Mouse (Mus musculus) embryonic facial prominence, embryonic 15.5 days (tissue): ENCODE measurements at regions not wholly inside any gene's neighbourhood (a gene's known extent, or its start where the extent isn't known, plus 50 kb on each side); places are given as distances from the start of the nearest gene placed in this dataset.

ENCODE experiments used
- ATAC-seq: fragments of 200-750 bp; cut with Nextera tagmentation; 2 replicates; pipeline ENCODE4 v1.8.0; 2017; ENCODE audit warnings: low read depth, moderate TSS enrichment; ENCODE audit not compliant: insufficient number of reproducible peaks, low FRiP score, low TSS enrichment
- H3K27ac ChIP-seq: fragments of 300-500 bp; sonication (generic); replicated peaks from 2 replicates; pipeline ENCODE4 v1.5.1; 2015; ENCODE audit warnings: mild to moderate bottlenecking, inconsistent platforms
- H3K27me3 ChIP-seq: fragments of 300-500 bp; sonication (generic); 2 replicates; pipeline ENCODE4 v1.6.1; 2015; ENCODE audit warnings: inconsistent platforms
- H3K36me3 ChIP-seq: fragments of 300-500 bp; sonication (generic); 2 replicates; pipeline ENCODE4 v1.6.1; 2015; ENCODE audit warnings: mild to moderate bottlenecking, inconsistent platforms
- H3K4me1 ChIP-seq: fragments of 300-500 bp; sonication (generic); 2 replicates; pipeline ENCODE4 v1.6.1; 2015; ENCODE audit warnings: inconsistent platforms
- H3K4me2 ChIP-seq: fragments of 300-500 bp; sonication (generic); replicated peaks from 2 replicates; pipeline ENCODE4 v1.6.1; 2015; ENCODE audit warnings: mild to moderate bottlenecking, inconsistent platforms
- H3K4me3 ChIP-seq: fragments of 300-500 bp; sonication (generic); replicated peaks from 2 replicates; pipeline ENCODE4 v1.5.1; 2015; ENCODE audit warnings: mild to moderate bottlenecking, inconsistent platforms
- H3K9ac ChIP-seq: fragments of 300-500 bp; sonication (generic); 2 replicates; pipeline ENCODE4 v1.6.1; 2015; ENCODE audit warnings: inconsistent platforms
- H3K9me3 ChIP-seq: fragments of 300-500 bp; sonication (generic); replicated peaks from 2 replicates; pipeline ENCODE4 v1.6.1; 2016; ENCODE audit warnings: inconsistent platforms
- WGBS: fragments of 180-500 bp; shearing (Covaris S2); methylation state at CpG from one replicate; pipeline ENCODE4 v1.1.7; 2015; 5-methylcytosine and 5-hydroxymethylcytosine counted together

DNA sequence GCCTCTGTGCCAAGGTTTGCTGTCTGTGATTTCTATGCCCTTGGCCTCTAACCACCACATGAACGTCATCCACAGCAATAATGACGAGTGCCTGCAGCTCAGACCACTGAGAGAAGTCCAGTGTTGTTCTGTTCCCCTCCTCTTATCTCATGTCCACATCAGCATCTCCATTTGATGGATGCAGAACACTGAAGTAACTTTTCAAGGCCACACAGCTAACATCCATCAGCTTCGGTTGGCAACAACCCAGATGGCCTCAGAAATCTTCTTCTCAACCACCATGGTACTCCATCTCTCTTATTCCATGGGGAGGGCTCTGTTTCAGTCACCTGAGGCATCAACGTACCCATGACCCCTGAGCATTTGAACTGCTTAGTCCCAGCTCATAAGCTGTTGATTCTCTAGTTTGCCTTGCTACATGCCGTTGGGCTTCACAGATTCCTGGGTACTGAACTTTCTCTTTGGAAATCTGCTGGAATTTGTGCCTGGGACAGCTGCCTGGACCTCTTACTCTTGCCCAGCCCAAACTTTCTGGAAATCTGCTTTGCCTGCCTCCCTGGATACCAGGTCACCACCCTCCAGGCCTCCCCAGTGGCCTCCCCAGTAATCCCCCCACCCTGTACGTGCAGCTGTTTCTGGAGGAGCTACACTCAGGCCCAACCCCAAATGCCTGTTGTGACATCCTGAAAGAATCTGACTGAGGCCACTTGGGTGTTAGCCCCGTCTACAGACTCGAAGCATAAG, 94.1 kb upstream of the Fggy start:
- 73% methylated on average over 8 of the region's 8 CpGs for WGBS
- H3K4me2 ChIP-seq: no peak overlapping the region
- H3K27me3 ChIP-seq: no peaks in the 10 kb centered on the region
- H3K9me3 ChIP-seq: no peaks in the 10 kb centered on the region
- H3K36me3 ChIP-seq: no peaks in the 10 kb centered on the region
- no peak overlapping the region for H3K9ac ChIP-seq
- H3K27ac ChIP-seq: no peak overlapping the region
- H3K4me1 ChIP-seq: no peaks in the 10 kb centered on the region
- ATAC-seq: no peak
- no peak overlapping the region for H3K4me3 ChIP-seq

DNA sequence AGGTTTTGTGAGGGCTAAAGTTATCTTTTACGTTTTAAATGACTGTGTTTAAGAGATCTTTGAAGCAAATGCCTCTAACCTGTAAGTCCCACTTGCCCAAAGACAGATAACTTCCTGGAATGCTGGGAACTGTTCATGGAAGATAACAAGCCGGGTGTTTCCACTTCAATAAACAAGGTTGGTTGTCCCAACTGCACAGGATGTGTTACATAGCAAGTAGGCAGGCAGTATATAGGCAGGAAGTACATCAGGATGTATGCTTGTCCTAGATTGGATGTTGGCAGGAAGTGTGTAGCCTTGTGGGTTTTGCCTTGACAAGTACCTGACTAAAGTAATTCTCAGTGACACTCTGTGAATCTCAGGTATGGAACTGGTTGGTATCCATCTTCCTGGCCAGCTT, 90.7 kb upstream of the Fggy start:
- WGBS: 53% methylated on average over 2 of the region's 2 CpGs
- H3K27ac ChIP-seq: no peak overlapping the region
- no peak overlapping the region for H3K9ac ChIP-seq
- ATAC-seq: no peak
- H3K27me3 ChIP-seq: no peaks in the 10 kb centered on the region
- no peak overlapping the region for H3K4me2 ChIP-seq
- H3K9me3 ChIP-seq: no peaks in the 10 kb centered on the region
- H3K36me3 ChIP-seq: no peaks in the 10 kb centered on the region
- H3K4me1 ChIP-seq: no peaks in the 10 kb centered on the region
- H3K4me3 ChIP-seq: no peak overlapping the region

DNA sequence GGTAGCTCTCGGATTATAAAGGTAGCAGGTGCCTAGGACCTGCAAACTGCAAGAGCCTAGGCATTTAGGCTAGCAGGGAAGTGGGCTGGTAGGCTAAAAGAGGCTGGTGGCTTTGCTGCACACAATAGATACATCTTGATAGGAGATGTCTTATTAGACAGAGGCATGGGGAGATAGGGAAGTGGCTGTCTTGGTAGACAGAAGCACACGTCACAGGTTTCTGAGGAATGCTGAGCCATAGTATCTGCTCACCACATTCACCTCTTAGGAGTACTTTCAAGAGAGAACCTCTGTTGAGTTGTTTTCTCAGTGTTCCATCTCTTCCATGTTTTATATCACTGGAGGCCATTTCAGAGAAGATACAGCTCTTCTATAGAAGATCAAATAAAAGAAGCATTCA, 89.8 kb upstream of the Fggy start:
- Histone ChIP-seq H3K4me3 (no peak overlapping the region), H3K4me2 (no peak overlapping the region), H3K36me3 (no peaks in the 10 kb centered on the region), H3K27ac (no peak overlapping the region), H3K9me3 (no peaks in the 10 kb centered on the region), H3K27me3 (no peaks in the 10 kb centered on the region), H3K4me1 (no peaks in the 10 kb centered on the region), H3K9ac (no peak overlapping the region)
- no peak for ATAC-seq
- WGBS: 77% methylated on average over 2 of the region's 2 CpGs

DNA sequence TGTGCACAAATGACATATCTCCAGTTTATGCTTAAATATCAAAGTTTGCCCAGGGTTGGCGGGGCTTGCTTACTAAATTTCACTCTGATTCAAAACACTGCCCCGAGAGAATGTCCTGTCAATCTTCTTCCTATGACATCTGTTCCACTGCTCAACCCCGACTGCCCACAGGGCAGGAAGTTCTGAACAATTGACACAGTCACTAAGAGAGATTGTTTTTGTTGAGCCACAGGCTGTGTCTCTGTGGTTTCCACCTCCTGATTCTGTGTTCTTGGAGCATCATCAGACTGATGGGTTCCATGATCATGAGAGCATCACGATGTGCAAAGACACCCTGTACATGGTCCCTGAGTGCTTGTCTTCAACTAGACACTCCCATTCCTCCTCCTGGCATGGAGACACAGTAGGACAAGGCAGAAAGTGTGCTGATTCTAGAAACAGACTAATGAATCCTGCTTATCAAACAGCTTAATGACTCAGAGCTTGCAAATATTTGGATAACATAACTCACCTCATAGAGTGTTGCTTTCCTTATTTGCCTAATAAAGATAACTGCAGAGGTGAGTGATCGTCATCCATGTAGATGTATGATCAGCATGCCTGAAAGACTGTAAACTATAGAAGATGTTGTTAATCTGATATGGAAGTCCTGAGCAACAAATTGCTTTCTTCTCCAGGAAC, 82.4 kb upstream of the Fggy start:
- no peak overlapping the region for H3K4me2 ChIP-seq
- H3K27me3 ChIP-seq: no peaks in the 10 kb centered on the region
- H3K36me3 ChIP-seq: no peaks in the 10 kb centered on the region
- no peaks in the 10 kb centered on the region for H3K4me1 ChIP-seq
- 41% methylated on average over 5 of the region's 5 CpGs for WGBS
- no peak overlapping the region for H3K9ac ChIP-seq
- no peaks in the 10 kb centered on the region for H3K9me3 ChIP-seq
- ATAC-seq: no peak
- H3K27ac ChIP-seq: no peak overlapping the region
- no peak overlapping the region for H3K4me3 ChIP-seq

DNA sequence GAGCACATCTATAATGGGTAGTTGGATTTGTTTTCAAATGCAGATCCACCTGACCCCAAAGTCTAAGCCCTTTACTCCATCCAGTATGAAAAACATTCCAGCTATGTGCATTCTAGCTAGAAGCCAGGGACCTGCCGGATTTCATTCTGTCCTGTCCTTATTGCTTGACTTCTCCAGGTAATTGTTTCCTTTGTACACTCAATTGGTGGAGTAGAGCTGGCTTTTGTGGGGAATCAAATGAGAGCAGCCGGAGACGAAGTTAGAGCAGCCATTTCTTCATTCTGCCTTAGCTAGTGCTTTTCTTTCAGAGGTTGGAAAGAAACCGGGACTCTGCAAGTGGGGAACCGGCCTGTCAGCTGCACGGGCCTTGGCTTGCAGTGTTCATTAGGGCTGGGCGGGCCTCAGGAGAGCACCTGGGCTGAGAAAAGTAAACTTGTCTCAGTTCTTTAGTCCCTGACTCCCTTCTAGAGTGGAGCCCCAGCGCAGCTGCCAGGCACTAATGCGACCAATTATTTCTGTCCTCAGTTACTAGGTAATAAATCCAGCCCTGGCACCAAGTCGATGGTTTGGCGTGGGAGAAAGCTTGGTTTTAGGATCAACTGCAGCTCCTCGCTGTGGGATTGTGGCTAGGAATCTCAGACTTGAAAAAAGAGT, 81.1 kb upstream of the Fggy start:
- no peak overlapping the region for H3K4me3 ChIP-seq
- H3K9me3 ChIP-seq: no peaks in the 10 kb centered on the region
- no peaks in the 10 kb centered on the region for H3K27me3 ChIP-seq
- peak; percentile 43; the same call in 1 of the 2 replicates for ATAC-seq
- no peak overlapping the region for H3K9ac ChIP-seq
- no peak overlapping the region for H3K4me2 ChIP-seq
- H3K27ac ChIP-seq: peak overlapping the region; percentile 75
- H3K36me3 ChIP-seq: no peaks in the 10 kb centered on the region
- 45% methylated on average over 12 of the region's 12 CpGs for WGBS
- no peaks in the 10 kb centered on the region for H3K4me1 ChIP-seq

DNA sequence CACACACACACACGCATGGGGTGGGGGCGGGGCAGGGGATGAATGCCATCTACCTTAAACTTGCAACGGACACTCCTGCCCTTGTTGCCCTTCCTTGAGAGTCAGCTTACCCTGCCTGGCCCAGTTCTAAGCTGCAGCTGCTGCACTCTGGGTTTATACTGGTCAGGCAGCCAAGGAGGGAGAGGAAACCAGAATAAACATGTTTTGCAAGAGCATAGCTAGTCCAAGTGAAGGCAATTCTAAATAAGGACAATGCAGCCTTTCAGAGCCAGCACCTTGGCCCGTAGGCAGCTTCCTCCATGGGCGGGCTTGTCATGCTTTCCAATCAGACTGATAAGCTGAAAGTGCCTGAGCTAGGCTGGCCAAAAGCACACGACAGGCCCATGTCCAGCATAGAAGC, 73.7 kb upstream of the Fggy start:
- no peak overlapping the region for H3K4me2 ChIP-seq
- no peaks in the 10 kb centered on the region for H3K27me3 ChIP-seq
- H3K9me3 ChIP-seq: no peaks in the 10 kb centered on the region
- H3K27ac ChIP-seq: 0 out of 2 replicates have a peak overlapping the region, but pooled peaks have one; percentile 39
- no peak overlapping the region for H3K9ac ChIP-seq
- ATAC-seq: peak; percentile 65
- no peaks in the 10 kb centered on the region for H3K36me3 ChIP-seq
- 48% methylated on average over 6 of the region's 6 CpGs for WGBS
- H3K4me3 ChIP-seq: no peak overlapping the region
- no peaks in the 10 kb centered on the region for H3K4me1 ChIP-seq

DNA sequence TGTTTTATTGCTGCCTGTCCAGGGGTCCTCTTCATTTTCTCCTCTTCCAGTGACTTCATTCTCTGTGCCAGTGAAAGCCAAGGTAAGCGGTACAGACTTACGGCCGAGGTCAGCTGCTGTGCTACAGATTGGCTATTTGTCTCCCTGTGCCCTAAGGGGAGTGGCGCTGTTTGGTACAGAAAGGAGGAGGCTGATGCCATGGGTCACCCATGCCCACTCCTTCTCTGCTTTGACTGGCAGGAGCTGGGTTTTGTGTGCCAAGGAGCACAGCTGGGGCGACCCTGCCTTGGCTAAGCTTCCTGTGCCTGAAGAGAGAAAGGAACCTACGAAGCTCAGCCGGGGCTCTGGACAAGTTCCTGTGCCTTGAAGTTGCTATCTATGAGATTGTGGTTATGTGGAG, 70.0 kb upstream of the Fggy start:
- H3K36me3 ChIP-seq: no peaks in the 10 kb centered on the region
- 83% methylated on average over 7 of the region's 7 CpGs for WGBS
- ATAC-seq: no peak
- no peaks in the 10 kb centered on the region for H3K4me1 ChIP-seq
- no peak overlapping the region for H3K4me3 ChIP-seq
- no peak overlapping the region for H3K9ac ChIP-seq
- H3K27me3 ChIP-seq: no peaks in the 10 kb centered on the region
- no peaks in the 10 kb centered on the region for H3K9me3 ChIP-seq
- no peak overlapping the region for H3K4me2 ChIP-seq
- no peak overlapping the region for H3K27ac ChIP-seq

DNA sequence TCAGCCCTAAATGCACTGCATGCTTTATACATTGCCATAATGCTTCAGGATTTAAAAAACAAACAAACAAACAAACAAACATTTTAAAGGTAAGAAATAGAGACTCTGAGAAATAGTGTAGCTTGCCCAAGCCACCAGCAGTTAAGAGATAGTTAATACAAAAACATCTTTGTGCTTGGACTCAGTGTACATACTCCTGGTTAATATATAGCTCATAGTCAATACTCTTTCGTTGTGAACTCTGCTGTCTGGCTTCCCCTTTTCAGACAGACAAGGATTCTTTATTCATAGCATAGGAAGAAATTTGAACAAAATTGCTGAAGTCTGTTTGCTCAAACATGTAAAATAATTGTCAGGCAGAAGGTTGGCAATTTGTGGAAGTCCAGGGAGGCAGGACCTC, 69.3 kb upstream of the Fggy start:
- no peak overlapping the region for H3K27ac ChIP-seq
- WGBS: 75% methylated on average over 1 of the region's 1 CpGs
- no peak overlapping the region for H3K9ac ChIP-seq
- H3K9me3 ChIP-seq: no peaks in the 10 kb centered on the region
- no peaks in the 10 kb centered on the region for H3K4me1 ChIP-seq
- no peak overlapping the region for H3K4me2 ChIP-seq
- ATAC-seq: no peak
- H3K4me3 ChIP-seq: no peak overlapping the region
- no peaks in the 10 kb centered on the region for H3K27me3 ChIP-seq
- no peaks in the 10 kb centered on the region for H3K36me3 ChIP-seq

DNA sequence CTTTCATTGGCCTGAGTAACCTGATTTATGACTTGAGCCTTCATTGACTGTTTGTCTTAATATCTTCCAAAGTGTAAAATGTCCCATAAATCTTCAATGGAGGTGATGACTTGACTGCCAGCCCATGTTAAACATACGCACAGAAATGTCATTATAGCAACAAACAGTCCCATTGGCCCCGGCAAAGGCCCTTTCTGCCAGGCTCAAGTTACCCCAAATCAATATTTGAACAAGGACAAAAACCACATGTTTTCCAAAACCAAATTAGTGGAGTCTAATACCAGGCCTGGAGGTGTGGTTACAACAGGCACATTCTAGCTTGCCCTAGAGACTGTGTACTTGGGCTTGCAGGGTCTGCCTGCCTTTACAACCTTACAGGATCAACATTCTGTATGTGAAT, 68.2 kb upstream of the Fggy start:
- no peak overlapping the region for H3K4me3 ChIP-seq
- no peak overlapping the region for H3K27ac ChIP-seq
- no peaks in the 10 kb centered on the region for H3K4me1 ChIP-seq
- H3K9ac ChIP-seq: no peak overlapping the region
- H3K9me3 ChIP-seq: no peaks in the 10 kb centered on the region
- no peaks in the 10 kb centered on the region for H3K27me3 ChIP-seq
- 52% methylated on average over 2 of the region's 2 CpGs for WGBS
- H3K36me3 ChIP-seq: no peaks in the 10 kb centered on the region
- no peak overlapping the region for H3K4me2 ChIP-seq
- ATAC-seq: no peak

DNA sequence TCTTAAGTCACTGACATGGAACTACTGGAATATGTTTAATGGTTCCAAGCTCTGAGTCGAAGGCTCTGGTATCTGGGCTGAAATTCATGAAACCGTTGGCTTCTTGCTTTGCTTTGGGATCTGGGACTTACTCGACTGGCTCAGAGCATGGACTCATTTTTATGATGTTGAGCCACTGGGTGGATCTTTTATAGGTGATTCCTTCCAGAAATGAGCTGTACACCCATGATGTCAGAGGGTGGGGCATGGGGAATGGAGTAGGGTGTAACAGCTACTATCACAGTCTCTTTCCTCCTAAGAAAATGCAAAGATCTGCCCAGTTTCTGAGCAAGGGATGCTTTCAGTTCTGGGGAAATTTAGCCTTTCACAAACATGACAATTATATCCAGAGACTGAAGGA, 57.0 kb upstream of the Fggy start:
- 88% methylated on average over 3 of the region's 3 CpGs for WGBS
- no peak overlapping the region for H3K9ac ChIP-seq
- no peak overlapping the region for H3K4me3 ChIP-seq
- H3K4me2 ChIP-seq: no peak overlapping the region
- no peaks in the 10 kb centered on the region for H3K27me3 ChIP-seq
- no peaks in the 10 kb centered on the region for H3K9me3 ChIP-seq
- H3K36me3 ChIP-seq: no peaks in the 10 kb centered on the region
- no peak overlapping the region for H3K27ac ChIP-seq
- no peaks in the 10 kb centered on the region for H3K4me1 ChIP-seq
- ATAC-seq: no peak

DNA sequence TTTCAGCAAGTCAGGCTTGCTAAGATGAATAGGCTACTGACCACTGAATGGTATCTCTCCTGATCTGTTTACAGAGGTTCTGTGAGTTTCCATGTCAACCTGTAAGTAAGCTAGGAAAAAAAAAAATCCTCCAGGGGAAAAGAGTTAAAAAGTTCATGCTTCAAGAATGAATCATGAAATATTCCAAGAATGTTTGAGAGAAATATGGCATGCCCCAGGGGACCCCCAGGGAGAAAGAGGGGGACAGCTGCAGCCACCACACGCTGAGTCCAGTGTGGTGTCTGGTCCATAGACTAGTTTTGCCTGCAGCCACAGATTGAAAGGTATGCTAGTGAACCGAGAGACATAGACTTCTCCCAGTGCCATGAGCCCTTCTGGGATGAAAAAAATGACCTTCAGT, 56.1 kb upstream of the Fggy start:
- WGBS: 34% methylated on average over 2 of the region's 2 CpGs
- no peak for ATAC-seq
- no peak overlapping the region for H3K9ac ChIP-seq
- H3K9me3 ChIP-seq: no peaks in the 10 kb centered on the region
- H3K27ac ChIP-seq: no peak overlapping the region
- no peaks in the 10 kb centered on the region for H3K27me3 ChIP-seq
- no peaks in the 10 kb centered on the region for H3K4me1 ChIP-seq
- no peak overlapping the region for H3K4me3 ChIP-seq
- H3K4me2 ChIP-seq: no peak overlapping the region
- H3K36me3 ChIP-seq: no peaks in the 10 kb centered on the region
